Mouse (Mus musculus) midbrain, postnatal 0 days (tissue): ENCODE results near the gene Kpna1. TPM values are rescaled to one million over a fixed set of nuclear protein-coding genes. Genes with fewer than 3 reads are reported as not detected.
"Not testable (repeated sequence)": the region's sequence is repeated elsewhere in the genome, so short reads cannot be mapped to it uniquely, and the experiment has no call there.

Experiments used
- ATAC-seq: fragments of 200-750 bp; cut with Nextera tagmentation; 2 replicates; pipeline ENCODE4 v1.8.0; 2017; ENCODE audit warnings: moderate number of reproducible peaks, mild to moderate bottlenecking, moderate TSS enrichment, moderate library complexity; ENCODE audit not compliant: low FRiP score
- DNase-seq: peaks from one replicate; pipeline ENCODE4 v3.0.0-alpha.2; 2015; ENCODE audit warnings: low spot score
- H3K27ac ChIP-seq: fragments of 300-500 bp; sonication (generic); 2 replicates; pipeline ENCODE4 v1.5.1; 2014; ENCODE audit warnings: low read depth, mild to moderate bottlenecking, low read length, mixed read lengths
- H3K27me3 ChIP-seq: fragments of 300-500 bp; sonication (generic); 2 replicates; pipeline ENCODE4 v1.6.1; 2014; ENCODE audit warnings: low read length, control low read depth, mixed read lengths; ENCODE audit not compliant: insufficient read depth
- H3K36me3 ChIP-seq: fragments of 300-500 bp; sonication (generic); 2 replicates; pipeline ENCODE4 v1.6.1; 2014; ENCODE audit warnings: low read length, control low read depth, mixed read lengths; ENCODE audit not compliant: insufficient read depth
- H3K4me1 ChIP-seq: fragments of 300-500 bp; sonication (generic); 2 replicates; pipeline ENCODE4 v1.6.1; 2014; ENCODE audit warnings: mild to moderate bottlenecking, control low read depth, antibody characterized with exemption, low read length, mixed read lengths; ENCODE audit not compliant: insufficient read depth
- H3K4me2 ChIP-seq: fragments of 300-500 bp; sonication (generic); 2 replicates; pipeline ENCODE4 v1.6.1; 2014; ENCODE audit warnings: low read depth, mild to moderate bottlenecking, low read length, mixed read lengths; ENCODE audit not compliant: poor library complexity, severe bottlenecking
- H3K4me3 ChIP-seq: fragments of 300-500 bp; sonication (generic); 2 replicates; pipeline ENCODE4 v1.5.1; 2014; ENCODE audit warnings: low read depth, mild to moderate bottlenecking, low read length, moderate library complexity
- H3K9ac ChIP-seq: fragments of 300-500 bp; sonication (generic); replicated peaks from 2 replicates; pipeline ENCODE4 v1.6.1; 2014; ENCODE audit warnings: mild to moderate bottlenecking, low read length, moderate library complexity, mixed read lengths; ENCODE audit not compliant: poor library complexity, severe bottlenecking
- H3K9me3 ChIP-seq: fragments of 300-500 bp; sonication (generic); 2 replicates; pipeline ENCODE4 v1.6.1; 2016; ENCODE audit warnings: low read length, control low read depth
- CTCF ChIP-seq: IDR thresholded peaks from 2 replicates; pipeline ENCODE4 v1.5.1; 2016; ENCODE audit warnings: antibody characterized with exemption, mild to moderate bottlenecking
- WGBS: fragments of 180-500 bp; shearing (Covaris S2); extraction: QIAGEN DNeasy Blood & Tissue Kit; methylation state at CpG from one replicate; pipeline ENCODE4 v1.1.7; 2014; 5-methylcytosine and 5-hydroxymethylcytosine counted together
- polyA plus RNA-seq: library from polyadenylated mRNA; unstranded; fragments of >200 nt; fragmentation: Nextera tagmentation; extraction: Ambion mirVana; gene quantifications from 2 replicates; pipeline ENCODE4 v1.2.1, GENCODE M21; 2015
- total RNA-seq: library from RNA; depleted of rRNA; stranded (reverse); fragments of >200 nt; gene quantifications from 2 replicates; pipeline ENCODE4 v1.2.3, GENCODE M21; 2014

The Kpna1 gene
- total and polyA plus RNA-seq, 2 experiments from 2014 or later: 61.6 to 68.5 TPM

GRCm38 (mm10) chr16:36057933-36058475 lies 79.5 kb downstream of the Kpna1 start:
- ATAC-seq (no peak), DNase-seq (no peak)
- Histone ChIP-seq H3K27me3 (no peaks in the 10 kb centered on the region), H3K9me3 (no peaks in the 10 kb centered on the region), H3K9ac (no peak overlapping the region), H3K36me3 (peaks cover 2% of the 10 kb centered on the region; the same call in 1 of the 2 replicates), H3K27ac (no peak overlapping the region), H3K4me1 (no peaks in the 10 kb centered on the region), H3K4me2 (no peak overlapping the region), H3K4me3 (no peak overlapping the region)
- no peak for TF ChIP-seq CTCF
- WGBS: 85% methylated on average over 8 of the region's 8 CpGs

- H3K4me2 ChIP-seq, DNase-seq, H3K27me3 ChIP-seq, H3K9me3 ChIP-seq, H3K36me3 ChIP-seq, H3K9ac ChIP-seq, H3K4me1 ChIP-seq, ATAC-seq, H3K4me3 ChIP-seq, H3K27ac ChIP-seq: not testable (repeated sequence)
- WGBS: 82% methylated on average over 1 of the region's 1 CpGs
These were observed 84.0 kb downstream of the Kpna1 start for GRCm38 (mm10) chr16:36062534-36062933.

DNA sequence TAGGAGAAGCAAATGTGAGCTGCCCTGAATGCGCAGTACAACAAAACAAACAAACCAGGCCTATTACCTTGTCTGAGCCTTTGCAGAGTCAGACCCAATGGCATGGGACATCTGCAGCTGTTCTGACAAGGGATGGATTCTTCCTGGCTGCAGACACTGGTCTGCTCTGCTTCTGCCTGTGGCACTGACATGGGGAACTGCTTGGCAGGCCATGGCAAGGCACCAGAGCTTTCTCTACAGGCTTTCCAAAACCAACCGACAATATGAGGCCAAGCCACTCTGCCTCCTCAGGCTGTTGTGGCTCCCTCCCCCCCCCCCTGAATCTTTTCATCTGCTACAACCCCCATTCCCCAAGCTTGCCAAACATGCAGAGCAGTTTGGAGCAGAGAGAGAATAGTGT lies 84.8 kb downstream of the Kpna1 start:
- H3K27me3 ChIP-seq: no peaks in the 10 kb centered on the region
- 65% methylated on average over 2 of the region's 2 CpGs for WGBS
- H3K4me3 ChIP-seq: no peak overlapping the region
- no peak for TF ChIP-seq CTCF
- ATAC-seq: no peak
- no peak overlapping the region for H3K4me2 ChIP-seq
- no peak overlapping the region for H3K27ac ChIP-seq
- no peaks in the 10 kb centered on the region for H3K4me1 ChIP-seq
- no peaks in the 10 kb centered on the region for H3K9me3 ChIP-seq
- H3K36me3 ChIP-seq: no peaks in the 10 kb centered on the region
- no peak overlapping the region for H3K9ac ChIP-seq
- DNase-seq: peak; percentile 55

GRCm38 (mm10) chr16:36064904-36065303 lies 86.4 kb downstream of the Kpna1 start:
- no peak for DNase-seq
- Histone ChIP-seq H3K4me3 (no peak overlapping the region), H3K4me2 (no peak overlapping the region), H3K9ac (no peak overlapping the region), H3K9me3 (no peaks in the 10 kb centered on the region), H3K36me3 (no peaks in the 10 kb centered on the region), H3K4me1 (no peaks in the 10 kb centered on the region), H3K27ac (no peak overlapping the region), H3K27me3 (no peaks in the 10 kb centered on the region)
- no peak for TF ChIP-seq CTCF
- WGBS: 87% methylated on average over 5 of the region's 5 CpGs
- no peak for ATAC-seq

- Histone ChIP-seq H3K4me3 (no peak overlapping the region), H3K9me3 (no peaks in the 10 kb centered on the region), H3K4me2 (no peak overlapping the region), H3K4me1 (0 out of 2 replicates have a peak, but pooled peaks cover 2% of the 10 kb centered on the region), H3K27ac (no peak overlapping the region), H3K36me3 (no peaks in the 10 kb centered on the region), H3K27me3 (no peaks in the 10 kb centered on the region), H3K9ac (no peak overlapping the region)
- TF ChIP-seq CTCF: no peak
- WGBS: 78% methylated on average over 2 of the region's 2 CpGs
- ATAC-seq (no peak), DNase-seq (no peak)
These were observed 89.1 kb downstream of the Kpna1 start for GRCm38 (mm10) chr16:36067694-36068093.

- Histone ChIP-seq H3K4me1 (0 out of 2 replicates have a peak, but pooled peaks cover 2% of the 10 kb centered on the region), H3K27me3 (no peaks in the 10 kb centered on the region), H3K4me3 (no peak overlapping the region), H3K36me3 (no peaks in the 10 kb centered on the region), H3K9me3 (no peaks in the 10 kb centered on the region), H3K9ac (no peak overlapping the region), H3K4me2 (no peak overlapping the region), H3K27ac (no peak overlapping the region)
- ATAC-seq: no peak
- WGBS: 68% methylated on average over 3 of the region's 3 CpGs
- no peak for DNase-seq
- no peak for TF ChIP-seq CTCF
These were observed 89.8 kb downstream of the Kpna1 start for GRCm38 (mm10) chr16:36068356-36068755.
